Mouse (Mus musculus): ENCODE measurements around the gene Casp8ap2. TPM values are rescaled to one million over a fixed set of nuclear protein-coding genes. Genes with fewer than 3 reads are reported as not detected.

Gene Casp8ap2
- polyA plus RNA-seq, 1 experiment from 2014 or later = 78.0 TPM

GRCm38 (mm10) chr4:32586596-32586995 is 28.7 kb upstream of the Casp8ap2 start:
- no peaks in the 10 kb centered on the region for H3K27me3 ChIP-seq
- H3K9me3 ChIP-seq = no peaks in the 10 kb centered on the region
- H3K9ac ChIP-seq = no peak overlapping the region
- H3K4me2 ChIP-seq = no peak overlapping the region
- H3K27ac ChIP-seq = no peak overlapping the region
- H3K4me3 ChIP-seq = no peak overlapping the region
- H3K36me3 ChIP-seq = no peaks in the 10 kb centered on the region
- WGBS = 11% methylated on average over 9 of the region's 9 CpGs
- H3K4me1 ChIP-seq = peaks cover 2% of the 10 kb centered on the region; the same call in 1 of the 2 replicates
- no peak for ATAC-seq (ENCODE audit: insufficient number of reproducible peaks, insufficient read depth, low FRiP score, low TSS enrichment, low read depth)

- ATAC-seq (ENCODE audit: insufficient number of reproducible peaks, insufficient read depth, low FRiP score, low TSS enrichment, low read depth) = no peak
- no peak overlapping the region for H3K4me2 ChIP-seq
- H3K27me3 ChIP-seq = no peaks in the 10 kb centered on the region
- no peak overlapping the region for H3K27ac ChIP-seq
- H3K9me3 ChIP-seq = no peaks in the 10 kb centered on the region
- no peak overlapping the region for H3K9ac ChIP-seq
- H3K36me3 ChIP-seq = no peaks in the 10 kb centered on the region
- H3K4me1 ChIP-seq = peaks cover 2% of the 10 kb centered on the region; the same call in 1 of the 2 replicates
- H3K4me3 ChIP-seq = no peak overlapping the region
- 88% methylated on average over 5 of the region's 5 CpGs for WGBS
Observed at GRCm38 (mm10) chr4:32587543-32587942, 27.7 kb upstream of the Casp8ap2 start.

GRCm38 (mm10) chr4:32588237-32588636 is 27.0 kb upstream of the Casp8ap2 start:
- no peak overlapping the region for H3K4me3 ChIP-seq
- no peaks in the 10 kb centered on the region for H3K9me3 ChIP-seq
- H3K36me3 ChIP-seq = no peaks in the 10 kb centered on the region
- peaks cover 2% of the 10 kb centered on the region; the same call in 1 of the 2 replicates for H3K4me1 ChIP-seq
- no peak overlapping the region for H3K9ac ChIP-seq
- no peak for ATAC-seq (ENCODE audit: insufficient number of reproducible peaks, insufficient read depth, low FRiP score, low TSS enrichment, low read depth)
- 73% methylated on average over 6 of the region's 6 CpGs for WGBS
- no peak overlapping the region for H3K27ac ChIP-seq
- H3K4me2 ChIP-seq = no peak overlapping the region
- no peaks in the 10 kb centered on the region for H3K27me3 ChIP-seq

- Histone ChIP-seq H3K4me1 (no peaks in the 10 kb centered on the region), H3K36me3 (no peaks in the 10 kb centered on the region), H3K27ac (no peak overlapping the region), H3K27me3 (no peaks in the 10 kb centered on the region), H3K4me2 (no peak overlapping the region), H3K9ac (no peak overlapping the region), H3K9me3 (no peaks in the 10 kb centered on the region), H3K4me3 (no peak overlapping the region)
- ATAC-seq (ENCODE audit: insufficient number of reproducible peaks, insufficient read depth, low FRiP score, low TSS enrichment, low read depth) = no peak
- WGBS = 26% methylated on average over 12 of the region's 12 CpGs
Observed at GRCm38 (mm10) chr4:32601135-32601534, 14.1 kb upstream of the Casp8ap2 start.

DNA sequence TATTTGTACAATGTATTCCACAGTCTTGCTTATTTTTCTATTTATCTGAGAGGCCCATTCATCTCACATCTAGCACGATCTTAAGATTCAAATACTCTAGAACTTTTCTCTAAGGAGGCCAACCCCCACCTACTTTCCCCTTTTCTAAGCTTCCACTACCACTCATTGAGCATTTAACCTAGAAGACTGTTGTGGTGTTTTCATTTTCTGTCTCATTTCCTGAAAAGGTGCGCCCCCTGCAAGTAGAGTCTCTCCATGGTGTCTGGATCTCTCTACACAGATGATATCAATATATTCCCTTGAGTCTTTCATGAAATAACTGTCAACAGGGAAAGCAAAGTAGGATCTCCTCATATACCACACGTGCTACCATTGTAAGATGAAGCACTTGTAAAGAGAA is 12.6 kb upstream of the Casp8ap2 start, which contains the start of gene Gja10:
Gene Gja10, minus strand, starts transcription at position 101 of the 400 bp plus-strand sequence.
- Histone ChIP-seq H3K4me2 (no peak within 1 kb of the TSS), H3K4me3 (no peak within 1 kb of the TSS), H3K9ac (no peak within 1 kb of the TSS), H3K4me1 (no peaks in the 10 kb centered on the region), H3K27me3 (no peaks in the 10 kb centered on the region), H3K9me3 (no peaks in the 10 kb centered on the region), H3K36me3 (no peaks in the 10 kb centered on the region), H3K27ac (no peak within 1 kb of the TSS)
- 67% methylated on average over 3 of the region's 3 CpGs for WGBS
- no peak for ATAC-seq (ENCODE audit: insufficient number of reproducible peaks, insufficient read depth, low FRiP score, low TSS enrichment, low read depth)

DNA sequence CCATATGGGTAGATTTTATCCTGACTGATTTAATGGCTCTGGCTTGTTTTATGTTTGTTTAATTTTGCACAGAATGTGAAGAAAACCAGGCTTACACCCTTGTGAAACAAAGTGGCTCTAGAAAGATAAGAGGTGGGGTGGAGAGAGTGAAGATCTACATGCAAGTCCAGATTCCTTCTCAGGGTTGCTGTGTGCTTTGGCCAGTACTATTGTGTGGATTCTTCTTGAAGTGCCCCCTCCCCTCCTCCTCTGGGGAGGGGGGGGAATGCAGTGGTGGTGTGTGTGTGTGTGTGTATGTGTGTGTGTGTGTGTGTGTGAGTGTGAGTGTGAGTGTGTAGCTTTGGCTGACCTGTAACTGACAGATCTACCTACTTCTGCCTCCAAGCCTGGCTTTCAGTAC is 6.4 kb downstream of the Casp8ap2 start:
- ATAC-seq (ENCODE audit: insufficient number of reproducible peaks, insufficient read depth, low FRiP score, low TSS enrichment, low read depth) = no peak
- H3K4me2 ChIP-seq = no peak overlapping the region
- no peak overlapping the region for H3K27ac ChIP-seq
- H3K27me3 ChIP-seq = no peaks in the 10 kb centered on the region
- H3K9me3 ChIP-seq = no peaks in the 10 kb centered on the region
- peaks cover 7% of the 10 kb centered on the region for H3K4me1 ChIP-seq
- H3K9ac ChIP-seq = no peak overlapping the region
- H3K36me3 ChIP-seq = peaks cover 15% of the 10 kb centered on the region
- no peak overlapping the region for H3K4me3 ChIP-seq

DNA sequence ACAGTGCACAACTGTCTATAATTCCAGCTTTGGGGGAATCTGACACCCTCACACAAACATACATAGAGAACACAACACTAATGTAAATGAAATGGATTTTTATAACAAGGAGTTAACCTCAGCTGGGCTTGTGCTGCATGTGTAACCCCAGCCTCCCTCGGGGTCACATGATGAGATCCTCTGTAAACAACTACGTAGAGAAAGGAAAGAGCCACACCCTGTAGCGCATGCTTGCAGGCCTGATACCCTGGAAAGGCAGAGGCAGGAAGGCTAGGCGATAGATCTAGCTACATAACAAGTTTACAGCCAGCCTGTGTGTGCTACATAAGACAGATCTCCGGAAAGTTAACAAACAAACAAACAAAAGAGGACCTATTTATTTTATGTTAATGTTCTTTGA is 36.4 kb downstream of the Casp8ap2 start:
- no peak for ATAC-seq (ENCODE audit: insufficient number of reproducible peaks, insufficient read depth, low FRiP score, low TSS enrichment, low read depth)
- H3K9me3 ChIP-seq = no peaks in the 10 kb centered on the region
- 77% methylated on average over 5 of the region's 5 CpGs for WGBS
- peaks cover 5% of the 10 kb centered on the region; the same call in 1 of the 2 replicates for H3K4me1 ChIP-seq
- no peak overlapping the region for H3K27ac ChIP-seq
- H3K4me3 ChIP-seq = no peak overlapping the region
- H3K27me3 ChIP-seq = no peaks in the 10 kb centered on the region
- no peak overlapping the region for H3K9ac ChIP-seq
- peaks cover 37% of the 10 kb centered on the region for H3K36me3 ChIP-seq
- H3K4me2 ChIP-seq = no peak overlapping the region

DNA sequence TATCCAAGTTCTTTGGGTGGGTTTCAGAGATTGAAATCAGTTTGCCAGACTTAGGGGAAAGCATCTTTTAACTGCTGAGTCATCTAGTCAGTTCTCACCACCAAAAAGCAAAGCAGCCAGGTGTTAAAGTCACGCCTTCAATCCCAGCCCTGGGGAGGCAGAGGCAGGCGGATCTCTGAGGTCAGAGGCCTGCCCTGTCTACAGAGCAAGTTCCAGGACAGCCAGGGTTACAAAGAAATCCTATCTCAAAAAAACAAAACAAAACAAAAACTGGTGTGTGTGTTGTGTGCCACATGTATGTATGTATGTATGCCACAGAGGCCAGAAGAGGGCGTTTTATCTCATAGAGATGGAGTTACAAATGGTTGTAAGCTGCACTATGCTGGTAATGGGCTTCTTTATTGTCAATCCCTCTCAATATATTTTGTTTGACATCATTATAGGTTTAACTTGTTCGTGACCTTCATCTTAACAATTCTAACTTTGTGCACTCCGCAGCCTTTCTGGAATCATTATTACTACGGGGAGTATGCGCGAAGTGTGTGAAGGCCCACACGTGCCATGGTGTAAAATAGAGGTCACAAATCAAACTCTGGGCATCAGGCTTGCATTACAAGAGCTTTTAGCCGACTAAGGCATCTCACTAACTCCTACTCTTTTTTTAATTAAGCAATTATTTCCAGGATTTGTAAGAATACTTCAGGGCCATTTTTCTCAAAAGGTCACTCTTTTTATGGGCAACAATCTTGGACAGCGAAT is 41.1 kb downstream of the Casp8ap2 start:
- 53% methylated on average over 11 of the region's 11 CpGs for WGBS

DNA sequence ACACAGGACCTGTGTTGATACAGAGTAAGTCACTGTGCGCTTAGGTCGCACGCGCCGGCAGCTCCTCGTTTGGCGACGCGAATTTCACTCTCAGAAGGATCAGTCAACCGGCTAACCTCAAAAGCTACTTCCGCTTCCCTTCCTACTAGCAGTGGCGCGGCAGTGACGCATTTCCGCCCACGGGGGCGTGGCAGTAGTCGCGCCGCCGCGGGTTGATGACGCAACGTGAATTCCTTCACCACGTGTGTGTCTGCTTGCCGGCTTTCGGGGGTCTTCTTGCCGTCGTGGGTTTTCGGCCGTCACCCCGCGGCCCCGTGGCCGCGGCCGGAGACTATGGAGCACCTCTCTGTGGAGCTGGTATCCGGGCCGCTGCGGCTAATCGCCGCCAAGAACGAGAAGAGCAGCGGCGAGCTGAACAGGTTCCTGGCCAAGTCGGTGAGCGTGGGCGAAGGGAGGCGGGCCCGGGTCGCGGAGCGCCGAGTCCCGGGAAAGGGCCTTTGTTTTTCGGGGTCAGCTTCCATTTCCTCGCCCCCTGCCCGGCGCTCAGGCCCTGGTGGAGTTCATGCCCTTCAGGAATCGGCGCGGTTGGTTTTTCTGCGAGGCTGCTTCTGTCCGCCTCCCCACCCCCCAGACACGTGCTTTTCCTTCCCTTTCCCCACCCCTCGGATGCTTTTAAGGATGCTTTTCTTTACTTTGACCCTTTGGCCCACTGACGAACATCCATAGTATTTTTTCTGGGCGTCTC is 41.8 kb downstream of the Casp8ap2 start, which contains the start of gene Mdn1:
Gene Mdn1, plus strand, starts transcription at position 202 of the 745 bp plus-strand sequence.
- WGBS = under 1% methylated on average over 68 of the region's 68 CpGs

More for the DNA sequence above, 41.1 kb downstream of the Casp8ap2 start:
- Histone ChIP-seq H3K4me3 (peak overlapping the region; percentile 91), H3K27me3 (no peaks in the 10 kb centered on the region), H3K4me2 (peak overlapping the region; percentile 67), H3K36me3 (peaks cover 13% of the 10 kb centered on the region), H3K4me1 (peaks cover 15% of the 10 kb centered on the region), H3K9ac (peak overlapping the region; percentile 78), H3K9me3 (no peaks in the 10 kb centered on the region), H3K27ac (peak overlapping the region; percentile 78)
- no peak for ATAC-seq (ENCODE audit: insufficient number of reproducible peaks, insufficient read depth, low FRiP score, low TSS enrichment, low read depth)

GRCm38 (mm10) chr4:32665843-32666242 is 50.6 kb downstream of the Casp8ap2 start:
- 89% methylated on average over 4 of the region's 4 CpGs for WGBS
- ATAC-seq (ENCODE audit: insufficient number of reproducible peaks, insufficient read depth, low FRiP score, low TSS enrichment, low read depth) = no peak
- no peaks in the 10 kb centered on the region for H3K27me3 ChIP-seq
- no peaks in the 10 kb centered on the region for H3K9me3 ChIP-seq
- no peak overlapping the region for H3K27ac ChIP-seq
- no peak overlapping the region for H3K4me3 ChIP-seq
- no peak overlapping the region for H3K4me2 ChIP-seq
- peaks cover 62% of the 10 kb centered on the region for H3K36me3 ChIP-seq
- no peak overlapping the region for H3K9ac ChIP-seq
- no peaks in the 10 kb centered on the region for H3K4me1 ChIP-seq

More for the DNA sequence above, 41.8 kb downstream of the Casp8ap2 start, which contains the start of gene Mdn1:
- Histone ChIP-seq H3K36me3 (peaks cover 6% of the 10 kb centered on the region), H3K4me1 (peaks cover 15% of the 10 kb centered on the region), H3K9me3 (no peaks in the 10 kb centered on the region), H3K27me3 (no peaks in the 10 kb centered on the region), H3K4me2 (peak within 1 kb of the TSS; percentile 67), H3K9ac (peak within 1 kb of the TSS; percentile 78), H3K4me3 (peak within 1 kb of the TSS; percentile 91), H3K27ac (peak within 1 kb of the TSS; percentile 78)
- peak; percentile 62; the same call in 1 of the 2 replicates for ATAC-seq (ENCODE audit: insufficient number of reproducible peaks, insufficient read depth, low FRiP score, low TSS enrichment, low read depth)

DNA sequence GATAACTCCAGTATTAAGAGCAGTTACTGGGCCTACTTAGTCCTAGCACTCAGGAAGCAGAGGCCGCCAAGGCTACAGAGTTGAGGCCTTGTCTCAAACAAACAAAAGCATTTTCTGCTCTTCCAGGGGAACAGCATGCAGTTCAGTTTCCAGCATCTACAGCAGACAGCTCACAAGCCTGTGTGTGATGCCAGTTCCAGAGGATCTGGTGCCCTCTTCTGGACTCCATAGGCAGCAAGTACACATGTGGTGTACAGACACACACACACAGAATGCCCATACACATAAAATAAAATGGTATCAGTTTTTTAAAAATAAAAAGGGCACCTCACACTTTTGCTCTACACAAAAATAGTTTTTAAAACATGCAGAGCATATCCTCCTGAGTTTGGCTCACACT is 53.0 kb downstream of the Casp8ap2 start:
- no peaks in the 10 kb centered on the region for H3K9me3 ChIP-seq
- H3K4me2 ChIP-seq = no peak overlapping the region
- H3K4me3 ChIP-seq = no peak overlapping the region
- peaks cover 75% of the 10 kb centered on the region for H3K36me3 ChIP-seq
- no peaks in the 10 kb centered on the region for H3K27me3 ChIP-seq
- 88% methylated on average over 1 of the region's 1 CpGs for WGBS
- no peak for ATAC-seq (ENCODE audit: insufficient number of reproducible peaks, insufficient read depth, low FRiP score, low TSS enrichment, low read depth)
- no peak overlapping the region for H3K27ac ChIP-seq
- no peaks in the 10 kb centered on the region for H3K4me1 ChIP-seq
- no peak overlapping the region for H3K9ac ChIP-seq

Measured in embryonic facial prominence, embryonic 13.5 days (tissue).